Mouse (Mus musculus) brain, adult 2 months (tissue): ENCODE data around the gene Ip6k2.
A peak's percentile ranks its signal among the peaks of the same experiment; 100 is the strongest.

ENCODE experiments used
- DNase-seq: peaks from one replicate; pipeline ENCODE4 v3.0.0; 2011; ENCODE audit warnings: low read depth, low spot score

The Ip6k2 gene

DNA sequence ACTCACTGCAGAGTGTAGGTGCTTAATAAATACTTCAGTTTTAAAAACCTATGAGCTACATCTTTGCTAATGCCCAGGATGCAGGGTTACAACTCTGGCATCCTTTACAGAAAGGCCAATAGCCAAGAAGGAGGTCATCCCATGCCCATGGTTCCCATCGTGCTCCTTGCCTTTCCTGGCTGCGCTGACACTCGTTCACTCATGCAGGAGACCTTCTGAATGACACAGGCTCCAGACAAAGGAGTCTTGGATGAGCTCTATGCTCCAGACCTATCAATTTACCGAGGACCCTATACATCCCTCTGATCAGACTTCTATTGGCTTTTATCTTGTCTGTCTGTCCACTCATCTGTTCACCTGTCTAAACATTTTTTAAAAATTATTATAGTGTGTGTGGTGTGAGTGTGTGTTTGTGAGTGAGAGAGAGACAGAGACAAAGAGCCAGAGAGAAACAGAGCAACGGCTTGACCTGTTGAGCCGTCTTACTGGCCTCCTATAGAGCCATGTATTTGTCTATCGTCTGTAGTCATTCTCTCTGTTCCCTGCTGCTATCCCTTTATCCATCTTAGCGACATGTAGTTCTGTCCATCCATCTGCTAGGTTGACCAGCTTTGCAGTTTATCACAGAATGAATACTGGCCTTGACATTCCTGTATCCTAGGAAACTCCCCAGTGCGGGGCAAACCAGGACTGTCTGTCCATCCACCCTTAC lies 604 bp upstream of the Ip6k2 start:
- DNase-seq, result no peak

DNA sequence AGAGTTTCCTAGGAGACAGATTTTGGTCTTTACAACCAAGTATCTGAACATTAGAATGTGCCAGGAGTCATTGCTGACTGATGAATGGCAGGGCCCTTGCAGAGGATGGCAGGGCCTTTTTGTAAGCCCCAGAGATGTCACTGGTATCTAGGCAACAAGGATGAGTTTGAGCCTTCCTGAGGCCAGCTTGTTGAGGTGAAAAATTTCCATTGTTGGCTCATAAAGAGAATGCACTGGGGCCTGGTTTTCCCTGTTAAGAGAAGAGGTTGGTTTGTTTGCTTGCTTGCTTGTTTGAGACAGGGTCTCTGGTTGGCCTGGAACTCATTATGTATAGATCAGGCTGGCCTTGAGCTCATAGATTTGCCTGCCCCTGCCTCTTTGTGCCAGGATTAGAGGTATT lies 1.8 kb downstream of the Ip6k2 start:
- peak; percentile 72 for DNase-seq

DNA sequence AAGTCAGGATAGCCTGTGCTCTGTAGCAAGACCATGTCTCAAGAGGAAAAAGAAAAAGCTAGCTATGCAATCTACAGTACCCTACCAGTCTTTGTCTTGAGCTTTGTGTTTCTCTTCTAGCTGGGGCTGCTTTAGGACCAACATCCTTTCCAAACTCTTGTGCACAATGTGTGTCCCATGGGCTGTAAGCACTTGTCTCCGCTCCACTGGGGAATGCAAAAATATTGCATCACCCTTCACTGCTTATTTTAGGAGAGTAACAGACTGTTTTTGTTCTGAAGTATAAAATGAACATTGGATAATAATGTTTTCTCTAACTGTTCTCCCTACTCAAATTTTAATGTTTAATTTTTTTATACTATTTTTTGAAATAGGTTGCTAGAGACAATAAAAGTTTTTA lies 2.9 kb downstream of the Ip6k2 start:
- DNase-seq, result no peak

DNA sequence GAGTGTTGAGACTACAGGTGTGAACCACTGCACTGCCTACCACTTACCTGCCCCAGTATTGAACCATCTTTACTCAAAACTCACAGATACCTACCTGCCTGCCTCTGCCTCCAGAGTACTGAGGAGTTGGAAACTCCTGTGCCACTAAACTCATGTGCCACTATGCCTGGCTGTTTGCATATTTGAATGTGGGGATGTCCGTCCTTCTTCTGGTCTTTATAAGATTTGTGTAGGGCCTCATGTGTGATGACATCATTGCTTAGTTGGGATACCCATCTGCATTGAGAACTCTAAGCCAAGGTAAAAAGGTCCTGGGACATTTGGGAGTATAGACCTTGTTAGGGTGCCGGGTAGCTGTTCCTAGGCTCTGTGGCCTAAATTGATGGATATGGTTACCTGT lies 3.5 kb downstream of the Ip6k2 start:
- DNase-seq, result no peak

- DNase-seq, result no peak
Observed at GRCm38 (mm10) chr9:108788713-108789112, 5.1 kb downstream of the Ip6k2 start.

DNA sequence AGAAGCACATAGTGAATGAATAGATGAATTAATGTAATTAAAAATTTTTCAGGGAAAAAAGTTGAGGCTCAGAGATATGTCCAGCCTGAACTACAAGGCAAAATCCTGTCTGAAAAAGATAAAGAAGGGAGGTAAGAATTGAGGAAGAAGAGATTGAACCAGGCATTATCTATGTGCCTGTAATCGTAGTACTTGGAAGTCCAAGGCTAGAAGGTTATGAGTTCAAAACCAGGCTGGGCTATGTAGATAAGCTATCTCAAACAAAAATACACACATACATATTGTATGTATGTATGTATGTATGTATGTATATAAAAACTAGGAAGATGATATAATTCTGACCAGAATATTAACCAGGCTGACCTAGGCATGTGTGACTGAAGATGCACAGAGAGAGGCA lies 8.7 kb downstream of the Ip6k2 start:
- DNase-seq, result no peak

GRCm38 (mm10) chr9:108792730-108793129 lies 9.1 kb downstream of the Ip6k2 start:
- DNase-seq, result no peak

DNA sequence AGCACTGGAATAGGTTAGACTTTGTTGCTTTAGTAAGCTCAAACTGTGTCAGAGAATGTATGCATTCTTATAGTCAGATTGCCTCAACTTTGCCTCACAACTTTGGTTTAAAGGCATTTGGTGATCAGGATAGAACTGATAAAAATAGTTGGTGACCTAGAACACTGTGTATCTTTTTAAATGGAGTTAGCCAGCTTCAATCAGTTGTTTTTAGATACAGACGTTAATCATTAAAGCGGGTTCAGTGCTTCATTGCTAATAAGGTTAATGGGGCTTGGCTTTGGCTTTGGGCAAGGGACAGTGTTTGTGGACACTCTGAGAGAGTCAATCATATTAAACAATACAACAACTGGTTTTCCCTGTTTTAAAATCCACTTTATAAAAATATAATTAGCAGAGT lies 11.7 kb downstream of the Ip6k2 start:
- no peak for DNase-seq

DNA sequence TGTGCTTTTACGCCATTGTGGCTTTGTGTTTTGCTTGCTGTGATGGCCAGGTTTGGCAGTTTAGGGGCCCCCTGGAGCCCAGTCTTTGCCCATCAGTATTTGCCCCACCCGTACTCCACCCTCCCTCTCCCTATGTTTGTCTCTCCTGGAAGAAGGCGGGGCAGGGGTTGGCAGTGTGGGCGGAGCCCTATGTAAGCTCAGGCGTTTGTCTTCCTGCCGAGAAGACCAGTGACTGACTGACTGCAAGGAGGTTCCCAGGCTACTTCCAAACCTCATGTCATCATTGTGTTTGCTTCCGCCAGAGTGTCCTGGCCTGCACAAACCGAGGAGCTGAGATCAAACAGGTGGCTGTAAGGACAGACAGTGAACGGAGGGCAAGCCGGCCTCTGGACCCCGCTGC lies 12.2 kb downstream of the Ip6k2 start:
- DNase-seq, result peak; percentile 65

- peak; percentile 89 for DNase-seq
Observed at GRCm38 (mm10) chr9:108796351-108796981, 12.9 kb downstream of the Ip6k2 start.

DNA sequence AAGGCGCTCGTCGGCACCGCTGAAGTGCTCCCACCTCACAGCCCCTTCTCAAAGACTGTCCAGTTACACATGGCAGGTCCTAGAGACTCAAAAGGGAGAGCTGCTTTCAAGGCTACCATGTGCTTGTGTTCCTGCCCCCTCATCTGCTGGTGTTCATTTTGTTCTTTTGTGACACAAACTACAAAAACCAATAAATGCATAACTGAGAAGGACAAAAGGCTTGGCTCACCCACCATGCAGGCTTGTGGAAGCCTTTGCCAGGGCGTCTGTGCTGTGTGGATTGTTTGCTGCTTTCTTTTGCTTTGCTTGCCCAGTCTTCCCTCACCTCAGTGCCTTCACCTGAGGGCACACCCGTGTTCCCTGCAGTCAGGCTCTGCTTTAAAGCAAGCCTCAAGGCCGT lies 13.9 kb downstream of the Ip6k2 start:
- peak; percentile 61 for DNase-seq

DNA sequence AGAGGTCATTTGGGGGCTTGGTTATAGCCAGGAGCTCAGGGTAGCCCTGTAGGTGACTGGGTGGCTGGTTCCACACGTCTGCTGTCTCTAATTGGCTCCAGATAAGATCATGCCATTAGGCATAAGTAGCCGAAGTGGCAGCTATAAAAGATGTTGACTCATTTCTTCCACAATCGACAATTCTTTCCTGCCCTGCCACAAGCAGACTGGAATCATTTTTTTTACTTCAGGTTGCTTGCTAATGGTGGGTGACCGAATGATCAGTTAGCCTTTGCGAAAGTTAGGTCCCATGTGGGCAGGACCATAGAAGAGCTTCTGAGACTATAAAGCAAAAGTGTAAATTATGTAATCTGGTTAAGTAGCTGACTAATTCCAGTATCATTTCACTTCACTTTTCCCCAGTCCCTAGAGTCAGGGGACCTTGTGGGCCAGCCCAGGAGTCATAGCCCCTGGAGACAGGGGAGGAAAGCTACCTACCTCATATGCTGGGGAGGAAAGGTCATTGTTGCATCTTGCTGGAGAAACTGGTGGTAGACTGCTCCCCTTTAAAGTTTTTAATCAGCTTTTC lies 15.0 kb downstream of the Ip6k2 start:
- no peak for DNase-seq

DNA sequence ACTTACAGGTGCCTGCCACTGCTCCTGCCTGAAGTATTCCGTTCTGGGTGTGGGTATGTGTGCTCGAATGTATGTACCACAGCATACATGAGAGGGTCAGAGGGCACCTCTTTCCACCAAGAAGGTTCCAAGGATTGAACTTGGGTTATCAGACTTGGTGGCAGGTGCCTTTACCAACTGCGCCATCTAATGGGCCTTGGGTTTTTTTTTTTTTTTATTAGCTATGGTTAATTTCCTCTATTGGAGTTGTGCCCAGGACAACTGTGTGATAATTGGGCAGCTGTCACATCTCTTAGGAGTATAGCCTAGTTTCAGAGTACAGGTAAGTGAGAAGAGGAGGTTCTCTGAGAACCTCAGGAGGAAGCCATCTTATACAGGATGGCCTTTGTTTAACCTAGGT lies 16.0 kb downstream of the Ip6k2 start:
- DNase-seq, result peak; percentile 57

- no peak for DNase-seq
Observed at GRCm38 (mm10) chr9:108805768-108806167, 22.2 kb downstream of the Ip6k2 start.

GRCm38 (mm10) chr9:108806379-108806778 lies 22.8 kb downstream of the Ip6k2 start:
- DNase-seq, result no peak

DNA sequence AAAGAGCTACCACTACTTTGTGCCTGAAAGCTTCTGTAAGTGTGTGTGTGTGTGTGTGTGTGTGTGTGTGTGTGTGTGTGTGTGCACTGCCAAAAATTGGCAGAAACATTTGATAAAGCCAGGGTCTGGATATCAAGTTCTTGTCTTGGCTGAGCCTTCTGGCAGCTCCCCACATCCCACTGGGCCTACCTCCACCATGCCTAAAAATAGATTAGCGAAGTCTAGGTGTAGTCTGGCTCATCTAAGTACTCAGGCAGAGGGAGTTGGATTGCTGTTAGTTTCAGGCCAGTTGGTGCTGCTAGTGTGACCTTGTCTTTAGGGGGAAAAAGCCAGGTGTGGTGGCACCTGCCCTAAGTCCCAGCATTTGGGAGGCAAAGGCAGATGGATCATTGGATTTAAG lies 23.2 kb downstream of the Ip6k2 start:
- DNase-seq, result peak; percentile 59

- no peak for DNase-seq
Observed at GRCm38 (mm10) chr9:108807674-108808073, 24.1 kb downstream of the Ip6k2 start.

DNA sequence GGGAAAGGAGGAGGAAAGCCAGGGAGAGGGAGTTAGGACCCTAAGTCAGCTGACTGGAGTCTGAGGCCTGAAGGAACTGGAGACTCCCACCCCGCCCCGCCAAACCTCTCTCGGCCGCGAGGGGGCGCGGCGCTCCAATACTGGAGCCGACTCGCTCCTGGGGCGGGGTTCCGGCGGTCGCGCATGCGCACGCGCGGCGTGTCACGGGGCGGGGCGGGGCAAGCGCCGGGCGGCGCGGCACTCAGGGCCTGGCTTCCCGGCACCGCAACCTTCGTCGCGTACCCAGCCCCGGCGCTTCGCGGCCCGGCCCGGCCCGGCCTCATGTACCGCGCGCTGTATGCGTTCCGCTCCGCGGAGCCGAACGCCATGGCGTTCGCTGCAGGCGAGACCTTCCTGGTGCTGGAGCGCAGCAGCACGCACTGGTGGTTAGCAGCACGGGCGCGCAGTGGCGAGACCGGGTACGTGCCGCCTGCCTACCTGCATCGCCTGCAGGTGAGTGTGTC lies 24.6 kb downstream of the Ip6k2 start, which contains the start of gene Nckipsd:
Gene Nckipsd, plus strand, starts transcription at position 206 of the 503 bp plus-strand sequence.
- DNase-seq, result peak; percentile 90

DNA sequence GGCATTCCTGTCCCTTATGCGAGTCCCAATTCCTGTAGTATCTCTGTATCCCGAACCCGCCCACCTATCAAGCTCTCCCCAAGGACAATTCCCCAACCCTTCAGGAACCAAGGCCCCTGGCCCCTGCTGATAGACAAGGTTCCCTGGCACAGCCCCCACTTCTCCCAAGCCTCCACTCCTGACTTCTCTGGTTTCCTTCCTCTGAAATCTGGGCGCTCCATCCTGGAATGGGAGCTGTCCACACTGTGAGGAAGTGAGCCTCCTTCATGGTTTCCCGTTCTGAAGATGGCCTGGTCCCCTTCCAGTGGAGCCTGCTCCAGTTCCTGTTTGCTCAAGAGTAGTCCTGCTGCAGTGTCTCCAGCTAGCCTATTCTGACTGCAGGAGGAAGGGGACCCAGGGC lies 25.6 kb downstream of the Ip6k2 start:
- no peak for DNase-seq

GRCm38 (mm10) chr9:108809723-108810122 lies 26.1 kb downstream of the Ip6k2 start:
- DNase-seq, result no peak

DNA sequence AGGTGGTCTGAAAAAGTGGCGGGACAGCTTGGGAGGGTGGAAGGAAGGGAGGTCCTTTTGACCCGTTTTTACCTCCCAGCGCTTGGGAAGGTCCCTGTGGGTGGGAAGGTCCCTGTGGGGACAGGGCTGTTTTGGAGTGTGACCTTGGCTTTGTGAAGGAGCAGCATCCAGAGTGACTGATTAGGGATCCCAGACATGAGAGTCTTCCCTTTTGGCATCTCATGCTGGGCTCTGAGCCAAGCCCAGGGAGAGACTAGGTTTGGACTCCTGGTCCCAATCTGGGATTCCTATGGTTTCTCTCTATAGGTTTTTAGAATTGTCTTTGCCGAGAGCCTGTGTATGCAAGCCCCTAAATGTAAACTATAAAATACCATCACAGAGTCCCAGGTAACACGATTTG lies 26.9 kb downstream of the Ip6k2 start:
- no peak for DNase-seq

- peak; percentile 60 for DNase-seq
Observed at GRCm38 (mm10) chr9:108815557-108815956, 32.0 kb downstream of the Ip6k2 start.

DNA sequence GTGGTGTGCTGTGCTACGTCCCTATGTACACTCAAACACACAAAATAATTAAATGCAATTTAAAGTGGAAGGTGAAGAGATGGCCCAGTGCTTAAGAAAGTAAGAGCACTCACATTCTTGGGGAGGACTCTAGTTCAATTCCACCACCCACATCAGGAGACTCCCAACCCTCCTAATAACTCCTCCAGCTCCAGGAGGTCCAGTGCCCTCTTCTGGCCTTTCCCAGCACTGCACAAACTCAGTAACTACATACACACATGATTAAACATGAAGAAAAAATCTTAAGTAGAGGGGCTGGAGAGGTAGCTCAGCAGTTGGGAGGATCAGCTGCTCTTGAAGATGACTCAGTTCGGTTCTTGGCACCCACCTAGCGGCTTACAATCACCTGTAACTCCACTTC lies 35.9 kb downstream of the Ip6k2 start:
- peak; percentile 79 for DNase-seq
